Mouse (Mus musculus): ENCODE results near the gene Gm49673. TPM values are rescaled to one million over a fixed set of nuclear protein-coding genes. Genes with fewer than 3 reads are reported as not detected.
"Not testable (repeated sequence)": the region's sequence is repeated elsewhere in the genome, so short reads cannot be mapped to it uniquely, and the experiment has no call there.

The Gm49673 gene
- 0.18 TPM in 1 of 2 replicates, not detected in the other for polyA plus RNA-seq (2016; fragmentation: Nextera tagmentation; extraction: Ambion mirVana)

DNA sequence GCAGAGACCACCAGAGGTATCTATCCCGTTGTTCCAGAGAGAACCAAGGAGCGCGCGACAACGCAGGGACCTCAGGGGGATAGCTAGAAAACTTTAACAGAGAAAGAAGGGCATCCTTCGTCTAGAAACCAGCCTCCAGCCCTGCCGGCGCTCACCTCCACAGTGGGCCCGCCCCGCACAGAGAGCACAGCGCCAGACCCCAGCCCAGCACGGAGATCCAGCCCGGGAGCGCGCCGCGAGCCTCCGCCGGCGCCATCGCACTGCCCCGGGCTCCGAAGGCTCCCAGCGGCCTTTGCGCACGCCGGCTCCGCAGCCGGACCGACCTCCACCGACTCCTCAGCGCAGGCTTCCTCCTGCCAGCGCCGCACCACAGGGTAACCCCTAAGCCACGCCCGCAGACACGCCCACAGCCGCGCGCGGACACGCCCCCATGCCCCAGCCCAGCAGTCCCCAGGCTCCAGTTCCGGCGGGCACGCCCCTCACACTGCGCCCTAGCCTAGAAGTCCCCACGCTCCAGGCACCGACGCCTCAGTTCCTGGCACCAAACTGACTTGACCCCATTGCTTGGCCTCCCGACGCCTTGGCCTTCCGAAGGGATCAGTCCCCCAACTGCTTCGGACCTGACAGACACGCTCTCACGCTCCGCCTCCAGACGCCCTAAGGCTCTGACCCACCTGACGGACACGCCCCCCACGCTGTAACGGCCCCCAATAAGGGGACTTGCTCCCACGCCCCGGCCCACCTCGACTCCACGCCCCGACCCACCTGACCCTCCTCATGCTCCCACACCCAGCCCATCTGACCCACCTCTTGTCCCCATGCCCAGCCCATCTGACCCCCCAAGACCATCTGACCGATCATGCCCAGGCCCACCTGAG, at the start of gene Gm49673, which contains the start of gene Rnaset2a:
Gene Gm49673, minus strand, starts transcription at position 350 of the 878 bp plus-strand sequence.
Gene Rnaset2a, minus strand, starts transcription at position 659 of the 878 bp plus-strand sequence.
- H3K4me1 ChIP-seq; H3K9me3 ChIP-seq (replicated peaks); H3K27me3 ChIP-seq; H3K36me3 ChIP-seq; H3K27ac ChIP-seq: not testable (repeated sequence)
- peak; percentile 98 for ATAC-seq (ENCODE audit: low FRiP score)
- Histone ChIP-seq H3K4me3 (peak within 1 kb of the TSS; percentile 49), H3K9ac (peak within 1 kb of the TSS; percentile 63), H3K4me2 (replicated peaks) (peak within 1 kb of the TSS; percentile 53)
- WGBS: 1% methylated on average over 47 of the region's 67 CpGs

GRCm38 (mm10) chr17:8195685-8196376, 48.2 kb upstream of the Gm49673 start:
- no peaks in the 10 kb centered on the region for H3K27me3 ChIP-seq
- ATAC-seq (ENCODE audit: low FRiP score): no peak
- peaks cover 45% of the 10 kb centered on the region for H3K36me3 ChIP-seq
- no peak overlapping the region for H3K9ac ChIP-seq
- no peaks in the 10 kb centered on the region for H3K4me1 ChIP-seq
- H3K4me2 ChIP-seq (replicated peaks): no peak overlapping the region
- H3K4me3 ChIP-seq: no peak overlapping the region
- no peaks in the 10 kb centered on the region for H3K9me3 ChIP-seq (replicated peaks)
- 94% methylated on average over 8 of the region's 8 CpGs for WGBS
- H3K27ac ChIP-seq: no peak overlapping the region

GRCm38 (mm10) chr17:8193678-8194077, 46.1 kb upstream of the Gm49673 start:
- Histone ChIP-seq H3K4me2 (replicated peaks) (no peak overlapping the region), H3K27ac (no peak overlapping the region), H3K9ac (no peak overlapping the region), H3K9me3 (replicated peaks) (no peaks in the 10 kb centered on the region), H3K27me3 (no peaks in the 10 kb centered on the region), H3K4me3 (no peak overlapping the region), H3K36me3 (peaks cover 62% of the 10 kb centered on the region), H3K4me1 (no peaks in the 10 kb centered on the region)
- 87% methylated on average over 8 of the region's 8 CpGs for WGBS
- ATAC-seq (ENCODE audit: low FRiP score): no peak

DNA sequence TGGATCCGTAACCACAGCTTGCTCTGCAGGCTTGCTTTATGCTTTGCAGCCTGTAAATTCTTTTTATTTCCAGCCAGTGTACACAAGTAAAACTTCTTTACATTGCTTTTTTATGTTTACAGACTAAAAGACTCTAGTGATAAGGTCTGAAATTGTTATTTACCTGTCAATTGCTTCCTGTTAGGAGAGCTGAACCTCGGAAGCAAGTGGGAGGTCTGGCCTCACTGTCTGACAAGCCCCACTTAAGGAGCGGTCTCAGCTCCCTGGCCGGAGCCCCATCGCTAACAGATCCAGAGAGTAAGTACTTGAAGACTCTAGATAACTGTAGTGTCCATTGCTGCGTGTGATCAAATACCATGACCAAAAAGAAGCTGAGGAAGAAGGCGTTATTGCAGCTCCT, 36.6 kb upstream of the Gm49673 start:
- Histone ChIP-seq H3K4me1 (no peaks in the 10 kb centered on the region), H3K27ac (no peak overlapping the region), H3K27me3 (no peaks in the 10 kb centered on the region), H3K36me3 (peaks cover 59% of the 10 kb centered on the region), H3K9me3 (replicated peaks) (no peaks in the 10 kb centered on the region), H3K9ac (no peak overlapping the region), H3K4me2 (replicated peaks) (no peak overlapping the region), H3K4me3 (no peak overlapping the region)
- no peak for ATAC-seq (ENCODE audit: low FRiP score)
- 94% methylated on average over 7 of the region's 7 CpGs for WGBS

- no peak for ATAC-seq (ENCODE audit: low FRiP score)
- WGBS: 93% methylated on average over 5 of the region's 5 CpGs
These were observed 36.2 kb upstream of the Gm49673 start for GRCm38 (mm10) chr17:8183815-8184214.

DNA sequence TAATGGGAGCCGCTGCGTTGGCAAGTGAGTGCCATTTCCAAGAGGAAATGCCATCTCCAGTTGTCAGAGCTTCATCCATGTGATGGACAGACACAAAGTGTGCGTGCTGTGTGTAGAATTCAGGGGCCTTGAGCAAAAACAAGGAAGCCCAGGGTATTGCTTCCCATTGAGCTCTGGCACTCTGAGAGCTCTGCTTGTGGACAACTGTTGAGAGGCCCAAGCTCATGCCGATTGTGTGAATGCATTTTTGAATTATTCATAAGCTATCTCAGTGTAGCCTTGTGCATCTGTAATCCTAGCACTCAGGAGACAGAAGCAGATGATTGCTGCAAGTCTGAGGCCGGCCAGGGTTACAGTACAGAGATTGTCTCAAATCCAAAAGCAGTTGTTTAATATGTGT, 29.5 kb upstream of the Gm49673 start:
- Histone ChIP-seq H3K9me3 (replicated peaks) (no peaks in the 10 kb centered on the region), H3K4me2 (replicated peaks) (no peak overlapping the region), H3K36me3 (peaks cover 60% of the 10 kb centered on the region), H3K4me3 (no peak overlapping the region), H3K4me1 (peaks cover 4% of the 10 kb centered on the region), H3K27ac (no peak overlapping the region), H3K9ac (no peak overlapping the region), H3K27me3 (no peaks in the 10 kb centered on the region)
- no peak for ATAC-seq (ENCODE audit: low FRiP score)
- 66% methylated on average over 5 of the region's 5 CpGs for WGBS

More at GRCm38 (mm10) chr17:8183815-8184214, 36.2 kb upstream of the Gm49673 start:
- Histone ChIP-seq H3K4me1 (no peaks in the 10 kb centered on the region), H3K27ac (no peak overlapping the region), H3K4me2 (replicated peaks) (no peak overlapping the region), H3K9ac (no peak overlapping the region), H3K36me3 (peaks cover 58% of the 10 kb centered on the region), H3K9me3 (replicated peaks) (no peaks in the 10 kb centered on the region), H3K4me3 (no peak overlapping the region), H3K27me3 (no peaks in the 10 kb centered on the region)

GRCm38 (mm10) chr17:8171081-8171480, 23.5 kb upstream of the Gm49673 start:
- H3K27me3 ChIP-seq: no peaks in the 10 kb centered on the region
- no peak overlapping the region for H3K9ac ChIP-seq
- no peak overlapping the region for H3K4me3 ChIP-seq
- H3K36me3 ChIP-seq: peaks cover 57% of the 10 kb centered on the region
- no peak overlapping the region for H3K4me2 ChIP-seq (replicated peaks)
- ATAC-seq (ENCODE audit: low FRiP score): no peak
- H3K27ac ChIP-seq: no peak overlapping the region
- H3K4me1 ChIP-seq: no peaks in the 10 kb centered on the region
- H3K9me3 ChIP-seq (replicated peaks): no peaks in the 10 kb centered on the region
- WGBS: 70% methylated on average over 4 of the region's 4 CpGs

GRCm38 (mm10) chr17:8170331-8170730, 22.7 kb upstream of the Gm49673 start:
- ATAC-seq (ENCODE audit: low FRiP score): no peak
- H3K27me3 ChIP-seq: no peaks in the 10 kb centered on the region
- H3K36me3 ChIP-seq: peaks cover 50% of the 10 kb centered on the region
- no peak overlapping the region for H3K27ac ChIP-seq
- no peaks in the 10 kb centered on the region for H3K9me3 ChIP-seq (replicated peaks)
- WGBS: 91% methylated on average over 7 of the region's 7 CpGs
- no peak overlapping the region for H3K4me3 ChIP-seq
- no peak overlapping the region for H3K4me2 ChIP-seq (replicated peaks)
- no peaks in the 10 kb centered on the region for H3K4me1 ChIP-seq
- no peak overlapping the region for H3K9ac ChIP-seq

DNA sequence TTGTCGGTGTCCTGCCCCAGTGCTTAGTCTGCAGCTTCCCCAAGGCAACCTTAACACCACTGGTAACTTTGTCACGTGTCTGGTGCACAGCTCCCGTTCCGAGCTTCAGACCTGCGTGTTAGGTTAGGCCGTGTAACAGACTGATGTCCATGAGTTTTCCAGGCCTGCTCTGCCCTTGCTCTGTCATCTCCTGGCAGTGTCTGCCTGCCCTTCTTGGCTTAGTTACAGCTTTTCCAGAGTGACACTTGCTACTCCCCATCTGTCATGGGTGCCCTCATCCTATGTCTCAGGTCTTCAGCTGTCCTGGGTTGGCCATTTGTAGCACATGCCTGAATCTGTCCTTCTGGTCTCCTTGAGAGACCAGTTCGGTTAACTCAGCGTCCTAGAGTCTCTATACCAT, 19.8 kb upstream of the Gm49673 start:
- WGBS: 92% methylated on average over 7 of the region's 8 CpGs

DNA sequence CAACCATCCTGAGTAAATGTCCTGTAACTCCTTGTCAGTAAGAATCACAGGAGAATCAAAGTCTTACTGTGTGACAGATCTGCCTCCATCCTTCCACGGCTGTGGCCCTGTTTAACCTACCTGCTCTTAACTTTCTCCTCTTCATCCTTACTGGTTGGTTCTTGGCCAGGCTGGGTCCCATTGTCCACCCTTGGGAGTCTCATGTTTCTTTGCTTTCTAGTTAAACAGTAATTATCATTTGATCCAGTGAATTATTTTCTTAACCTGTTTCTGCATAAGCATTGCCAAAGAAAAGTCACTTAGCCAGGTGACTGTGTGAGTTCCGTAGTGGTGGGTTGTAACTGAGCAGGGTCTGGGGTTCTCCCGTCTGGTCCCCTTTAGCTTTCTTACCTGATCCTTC, 18.9 kb upstream of the Gm49673 start:
- Histone ChIP-seq H3K4me3 (peak overlapping the region; percentile 53; the same call in 1 of the 2 replicates), H3K36me3 (peaks cover 16% of the 10 kb centered on the region), H3K4me2 (replicated peaks) (peak overlapping the region; percentile 51)
- not testable (repeated sequence) for ATAC-seq (ENCODE audit: low FRiP score); H3K9me3 ChIP-seq (replicated peaks); H3K27ac ChIP-seq; H3K27me3 ChIP-seq; H3K9ac ChIP-seq; H3K4me1 ChIP-seq
- 29% methylated on average over 2 of the region's 3 CpGs for WGBS

More for the DNA sequence above, 19.8 kb upstream of the Gm49673 start:
- not testable (repeated sequence) for H3K27ac ChIP-seq; H3K27me3 ChIP-seq; H3K9ac ChIP-seq; H3K4me3 ChIP-seq; ATAC-seq (ENCODE audit: low FRiP score); H3K4me1 ChIP-seq; H3K4me2 ChIP-seq (replicated peaks); H3K9me3 ChIP-seq (replicated peaks)
- peaks cover 25% of the 10 kb centered on the region for H3K36me3 ChIP-seq

- ATAC-seq (ENCODE audit: low FRiP score); H3K9ac ChIP-seq; H3K4me1 ChIP-seq; H3K27ac ChIP-seq; H3K27me3 ChIP-seq; H3K9me3 ChIP-seq (replicated peaks): not testable (repeated sequence)
- H3K4me3 ChIP-seq: peak overlapping the region; percentile 53
- peak overlapping the region; percentile 51 for H3K4me2 ChIP-seq (replicated peaks)
- 1% methylated on average over 11 of the region's 11 CpGs for WGBS
- H3K36me3 ChIP-seq: peaks cover 13% of the 10 kb centered on the region
These were observed 18.4 kb upstream of the Gm49673 start for GRCm38 (mm10) chr17:8165977-8166376.

- not testable (repeated sequence) for H3K27me3 ChIP-seq; H3K9me3 ChIP-seq (replicated peaks); ATAC-seq (ENCODE audit: low FRiP score); H3K4me1 ChIP-seq
- H3K9ac ChIP-seq: peak overlapping the region; percentile 66
- WGBS: under 1% methylated on average over 38 of the region's 42 CpGs
- peak overlapping the region; percentile 51 for H3K4me2 ChIP-seq (replicated peaks)
- 0 out of 2 replicates have a peak overlapping the region, but pooled peaks have one; percentile 35 for H3K27ac ChIP-seq
- peaks cover 11% of the 10 kb centered on the region for H3K36me3 ChIP-seq
- H3K4me3 ChIP-seq: peak overlapping the region; percentile 53
These were observed 18.0 kb upstream of the Gm49673 start for GRCm38 (mm10) chr17:8165608-8165945.

Measured in hindbrain, embryonic 12.5 days (tissue).